Mouse (Mus musculus): ENCODE measurements at regions not wholly inside any gene's neighbourhood (a gene's known extent, or its start where the extent isn't known, plus 50 kb on each side); places are given as distances from the start of the nearest gene placed in this dataset.

DNA sequence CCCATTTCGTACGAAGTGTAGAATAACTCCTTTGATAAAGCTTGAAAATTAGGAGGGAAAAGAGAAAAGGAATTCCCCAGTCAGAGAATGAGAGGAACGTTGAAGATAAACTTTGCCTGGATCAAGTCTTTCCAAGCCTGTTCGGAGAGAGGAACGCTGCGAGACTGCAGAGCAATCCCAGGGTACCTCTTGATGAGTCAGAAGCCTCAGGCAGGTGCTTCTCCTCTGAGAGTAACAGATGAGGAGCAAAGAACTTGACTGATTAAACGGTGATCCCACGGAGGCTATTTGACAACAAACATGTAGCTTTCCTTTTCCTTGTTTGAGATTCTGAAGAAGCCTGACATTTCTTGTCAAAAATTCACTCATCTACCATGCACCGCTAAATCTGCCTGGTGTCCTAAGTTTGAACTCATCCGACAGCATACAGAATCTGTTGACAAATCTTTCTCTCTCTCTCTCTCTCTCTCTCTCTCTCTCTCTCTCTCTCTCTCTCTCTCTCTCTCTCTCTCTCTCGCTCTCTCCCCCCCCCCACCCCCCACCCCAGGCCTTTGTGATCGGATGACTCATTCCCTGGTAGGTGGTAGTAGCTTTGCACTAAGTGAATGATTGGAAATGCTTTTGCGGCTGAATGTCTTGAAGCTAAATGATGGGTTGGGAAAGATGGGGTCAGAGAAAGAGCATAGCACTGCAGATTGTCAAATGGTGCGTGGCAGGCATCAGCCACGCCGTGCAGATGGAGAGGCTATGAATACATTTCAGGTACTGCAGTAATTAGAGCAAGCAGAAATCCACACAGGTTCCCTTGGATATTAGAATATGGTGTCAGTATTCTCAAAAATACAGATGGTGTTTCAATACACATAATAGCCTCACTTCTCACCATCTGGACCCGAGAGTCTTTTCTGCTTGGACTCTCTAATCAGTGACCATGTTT lies 496.1 kb upstream of the Atp2b1 start:
- in situ Hi-C loops (cut with MboI; ENCODE audit: low sequenced_read_pairs): no loop called here

DNA sequence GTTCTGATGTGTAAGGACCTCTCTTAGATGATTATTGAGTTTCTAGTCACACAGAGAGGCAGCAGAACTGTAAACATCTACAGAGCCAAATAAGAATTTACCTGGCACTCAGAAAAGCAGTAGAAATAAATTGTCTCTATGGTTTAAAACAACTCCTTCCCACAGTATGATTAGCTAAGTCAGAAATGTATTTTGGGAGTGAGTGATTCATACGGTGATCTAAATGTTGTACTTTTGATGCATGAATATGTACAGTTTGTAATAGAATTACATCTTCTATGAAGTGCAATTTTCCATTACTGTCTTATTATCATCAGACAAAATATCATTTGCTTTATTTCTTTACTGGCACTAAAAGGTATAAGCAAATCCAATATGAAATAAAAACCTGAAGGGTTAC lies 489.8 kb upstream of the Atp2b1 start:
- in situ Hi-C loops (cut with MboI; ENCODE audit: low sequenced_read_pairs): no loop called here

DNA sequence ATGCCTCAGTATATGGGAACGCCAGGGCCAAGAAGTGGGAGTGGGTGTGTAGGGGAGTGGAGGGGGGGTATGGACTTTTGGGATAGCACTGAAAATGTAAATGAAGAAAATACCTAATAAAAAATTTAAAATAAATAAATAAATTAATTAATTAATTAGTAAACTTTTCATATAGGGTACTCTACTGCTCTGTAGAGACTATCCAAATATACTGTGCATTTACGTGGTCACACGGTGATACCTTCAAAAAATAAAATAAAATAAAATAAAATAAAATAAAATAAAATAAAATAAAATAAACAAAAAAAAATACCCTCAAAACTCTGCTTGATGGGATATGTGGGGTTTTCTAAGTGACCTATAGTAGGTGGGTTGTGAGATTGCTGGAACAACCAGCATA lies 479.2 kb upstream of the Atp2b1 start:
- in situ Hi-C loops (cut with MboI; ENCODE audit: low sequenced_read_pairs): no loop called here

DNA sequence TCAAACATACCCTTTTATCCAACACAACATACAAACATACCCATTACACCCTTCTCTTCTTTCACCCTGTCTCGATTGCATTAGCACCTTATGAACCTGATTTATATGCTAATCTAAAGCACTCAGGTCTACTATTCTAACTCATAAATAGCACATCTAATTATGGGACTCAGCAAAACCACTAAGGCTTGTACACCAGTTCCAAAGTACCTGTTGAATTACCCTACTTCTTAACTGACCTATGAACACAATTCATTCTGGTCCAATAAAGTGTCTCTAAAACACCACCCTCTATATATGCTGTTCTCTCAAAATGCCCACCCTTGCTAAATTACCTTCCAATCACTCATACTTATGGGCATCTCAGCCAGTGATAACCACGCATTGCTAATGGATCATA lies 452.7 kb upstream of the Atp2b1 start:
- in situ Hi-C loops (cut with MboI; ENCODE audit: low sequenced_read_pairs): no loop called here

DNA sequence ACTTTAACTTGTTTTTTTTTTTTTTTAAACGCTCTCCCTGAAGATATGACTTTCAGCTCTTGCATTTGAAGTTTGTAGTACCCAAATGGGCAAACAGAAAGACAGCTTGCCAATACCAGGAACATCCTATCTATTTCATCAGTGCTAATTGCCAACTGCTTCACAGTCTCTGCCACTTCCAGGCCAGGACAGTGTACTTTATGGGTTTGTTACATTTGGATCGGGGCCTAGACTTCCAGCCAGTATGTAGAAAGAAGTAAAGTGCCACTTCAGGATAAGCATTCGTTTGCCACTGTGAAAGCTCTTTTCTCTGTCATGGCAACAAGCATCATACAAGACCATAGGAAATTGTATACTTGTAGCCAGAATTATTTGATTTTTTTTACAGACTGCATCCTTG lies 439.6 kb upstream of the Atp2b1 start:
- in situ Hi-C loops (cut with MboI; ENCODE audit: low sequenced_read_pairs): no loop called here

DNA sequence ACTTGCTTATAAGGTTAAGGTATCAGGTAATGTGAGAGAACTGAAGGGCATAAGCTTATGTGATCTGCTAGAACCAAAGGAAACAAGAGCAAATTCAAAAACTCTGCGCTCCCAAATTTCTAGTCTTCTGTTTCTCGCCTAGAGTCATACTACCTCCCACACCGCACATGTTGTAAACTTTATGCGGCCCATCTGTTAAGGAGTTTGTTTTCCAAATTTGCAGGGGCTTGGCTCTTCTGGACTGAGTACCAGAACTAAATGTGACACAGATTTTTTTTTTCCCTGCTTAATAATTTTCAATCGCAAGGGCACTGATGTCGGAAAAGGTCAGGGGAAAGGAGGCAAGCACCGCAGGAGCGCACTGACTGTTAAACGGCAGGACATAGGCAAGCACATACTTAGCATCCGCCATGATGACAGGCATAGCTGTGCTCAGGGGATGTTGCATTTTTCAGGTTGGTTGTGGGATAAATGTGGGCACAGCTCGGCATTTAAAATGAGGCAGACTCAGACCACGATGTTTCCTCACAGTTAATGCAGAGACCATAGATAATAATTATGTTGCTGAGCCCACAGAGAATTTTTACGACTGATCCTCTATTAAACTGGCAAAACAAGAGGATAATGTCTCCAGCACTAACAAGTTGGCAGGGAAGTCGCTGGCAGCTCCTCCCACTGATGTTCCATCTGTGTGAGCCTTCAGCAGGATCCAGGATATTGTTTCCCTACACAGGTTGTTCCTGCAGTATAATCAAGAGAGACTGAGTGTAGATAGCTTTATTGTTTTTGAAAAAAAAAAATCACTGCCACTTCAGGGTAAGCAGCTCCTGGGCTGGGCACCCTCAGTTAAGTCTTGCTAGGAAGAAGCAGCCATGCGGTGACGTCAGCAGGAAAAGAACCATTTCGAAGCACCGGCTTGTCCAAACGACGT lies 428.2 kb upstream of the Atp2b1 start:
- in situ Hi-C loops (cut with MboI; ENCODE audit: low sequenced_read_pairs): loop anchor here (25.0 kb wide), 1 partner anchor 601 kb away; no protein-coding TSS in a partner anchor

DNA sequence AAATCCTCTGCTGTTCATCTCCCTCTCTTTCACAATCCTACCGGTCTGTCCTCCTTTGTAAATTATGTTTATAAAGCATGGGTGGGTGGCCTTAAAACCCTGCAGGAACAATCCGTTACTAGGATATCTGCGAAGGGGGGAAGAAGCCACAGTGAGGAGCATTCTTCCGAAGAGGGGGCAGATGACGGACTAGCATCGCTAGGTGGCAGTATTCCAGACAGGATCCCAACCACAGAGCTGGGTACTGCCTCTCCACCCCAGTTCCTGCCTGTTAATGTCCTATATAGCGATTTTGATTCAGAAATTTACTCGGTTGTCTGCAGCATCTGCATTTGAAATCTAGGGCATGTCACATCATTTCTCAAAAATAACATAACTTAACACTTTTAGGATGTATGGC lies 419.9 kb upstream of the Atp2b1 start:
- in situ Hi-C loops (cut with MboI; ENCODE audit: low sequenced_read_pairs): loop anchor here (25.0 kb wide), 1 partner anchor 593 kb away; no protein-coding TSS in a partner anchor

DNA sequence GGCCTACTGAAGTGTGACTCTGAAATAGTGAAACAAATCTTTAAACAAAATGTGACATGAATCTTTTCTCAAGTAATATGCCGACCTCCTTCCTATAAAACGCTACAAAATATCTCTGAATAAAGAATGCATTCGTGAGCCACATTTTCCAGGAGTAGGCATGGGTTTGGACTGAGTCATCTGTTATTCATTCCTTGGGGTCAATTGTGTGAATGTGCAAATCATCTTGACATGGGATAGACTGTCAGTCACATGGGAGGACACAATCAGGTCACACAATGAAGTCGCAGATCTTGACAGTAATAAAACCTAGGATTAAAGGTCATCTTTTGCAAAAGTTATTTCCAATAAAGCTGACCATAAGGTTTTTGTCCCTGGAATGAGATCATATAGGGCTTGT lies 418.0 kb upstream of the Atp2b1 start:
- in situ Hi-C loops (cut with MboI; ENCODE audit: low sequenced_read_pairs): loop anchor here (25.0 kb wide), 1 partner anchor 591 kb away; no protein-coding TSS in a partner anchor

DNA sequence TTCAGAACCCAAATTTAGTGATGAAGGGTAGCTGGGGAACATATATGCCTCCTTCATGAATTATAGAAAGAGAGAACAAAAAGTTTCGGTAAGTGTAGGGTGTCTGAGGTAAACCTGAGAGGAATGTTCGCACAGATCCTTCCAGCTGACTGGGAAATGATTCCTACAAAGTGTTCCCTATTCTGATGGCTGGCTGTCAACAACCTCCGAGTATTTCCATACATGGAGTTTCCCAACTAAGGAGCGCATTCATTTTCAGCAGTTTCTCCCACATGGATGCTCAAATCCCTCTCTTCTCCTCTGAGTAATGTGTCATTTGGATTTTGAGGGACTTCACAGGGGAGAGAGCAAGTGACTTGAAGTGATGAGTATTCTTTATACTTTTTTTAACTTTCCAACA lies 413.9 kb upstream of the Atp2b1 start:
- in situ Hi-C loops (cut with MboI; ENCODE audit: low sequenced_read_pairs): no loop called here

DNA sequence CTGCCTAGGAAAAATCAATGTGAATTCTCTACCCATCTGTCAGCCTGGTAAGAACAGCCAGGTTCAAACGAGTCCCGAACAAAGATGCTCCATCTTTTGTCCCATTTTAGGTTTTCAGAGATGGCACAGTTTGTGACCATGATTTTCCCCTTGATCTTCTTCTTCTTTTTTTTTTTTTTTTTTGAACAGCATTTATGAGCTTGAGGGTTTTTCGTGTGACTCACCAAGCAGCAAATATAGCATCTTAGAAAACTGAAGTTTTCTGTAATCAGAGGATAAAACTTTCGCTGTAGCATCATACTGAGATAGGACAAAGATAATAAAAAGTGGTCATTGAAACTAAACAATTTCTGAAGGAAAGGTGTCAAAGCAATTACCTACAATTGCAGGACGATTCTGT lies 412.6 kb upstream of the Atp2b1 start:
- in situ Hi-C loops (cut with MboI; ENCODE audit: low sequenced_read_pairs): no loop called here

DNA sequence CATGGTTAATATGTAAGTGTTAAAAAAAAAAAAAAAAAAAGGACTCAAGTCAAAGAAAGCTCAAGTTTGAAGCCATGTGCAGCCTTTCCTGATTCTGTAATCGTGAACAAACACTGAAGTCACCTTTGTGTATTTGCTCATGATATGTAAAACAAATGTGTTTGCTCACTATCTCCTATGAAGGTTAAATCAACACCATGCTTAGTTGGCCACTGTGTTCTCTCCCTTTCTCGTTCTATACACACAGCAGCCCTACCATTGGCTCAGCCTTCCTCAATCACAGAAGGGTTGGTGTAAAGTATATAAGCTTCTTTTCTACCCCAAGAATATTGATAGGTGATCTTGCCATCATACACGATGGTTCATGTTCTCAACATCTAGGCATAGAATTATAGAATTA lies 409.7 kb upstream of the Atp2b1 start:
- in situ Hi-C loops (cut with MboI; ENCODE audit: low sequenced_read_pairs): no loop called here

DNA sequence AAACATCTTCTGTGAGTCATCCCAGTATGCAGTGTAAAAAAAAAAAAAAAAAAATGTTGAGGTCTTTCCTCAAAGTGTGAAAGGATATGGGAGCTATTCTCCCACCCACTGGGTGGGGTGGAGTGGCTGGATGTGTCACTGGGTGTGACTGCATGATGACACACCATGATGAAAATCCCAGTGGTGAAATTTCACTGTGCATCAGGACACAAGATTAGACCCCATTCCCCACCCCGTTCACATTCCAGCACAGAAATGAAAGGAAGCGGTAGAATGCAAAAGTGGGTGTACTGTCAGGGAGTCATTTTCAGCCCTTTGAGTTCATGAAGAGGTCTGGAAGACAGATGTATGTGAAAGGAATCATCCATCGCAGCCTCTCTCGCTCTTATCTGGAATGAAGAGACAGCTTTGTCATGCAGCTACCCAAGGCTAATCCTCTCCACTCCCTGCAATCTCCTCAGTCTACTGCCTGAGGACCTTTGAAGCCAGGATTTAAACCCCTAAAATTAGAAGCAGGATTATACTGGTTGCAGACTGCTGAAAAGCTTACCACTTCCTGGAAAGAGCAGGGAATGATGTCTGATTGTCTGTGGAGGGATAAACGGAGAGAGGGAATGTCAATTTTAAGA lies 405.6 kb upstream of the Atp2b1 start:
- in situ Hi-C loops (cut with MboI; ENCODE audit: low sequenced_read_pairs): no loop called here

DNA sequence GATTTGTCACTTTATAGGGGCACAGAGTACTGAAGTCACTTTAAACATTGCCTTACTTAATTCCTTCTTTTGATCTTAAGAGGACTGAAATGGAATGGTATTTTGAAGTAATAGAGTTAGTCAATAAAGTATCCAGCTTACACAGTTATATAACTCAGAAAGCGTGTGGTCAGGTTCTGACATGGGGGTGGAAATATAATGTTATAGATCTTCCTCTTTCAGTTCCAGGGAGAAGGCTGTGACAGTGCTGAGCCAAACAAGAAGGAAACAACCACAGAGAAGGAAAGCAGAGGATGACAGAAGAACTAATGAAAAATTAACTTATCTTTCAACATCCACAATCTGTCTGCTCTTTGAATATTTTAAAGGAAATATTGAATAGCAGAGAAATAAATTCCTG lies 399.4 kb upstream of the Atp2b1 start:
- in situ Hi-C loops (cut with MboI; ENCODE audit: low sequenced_read_pairs): no loop called here

DNA sequence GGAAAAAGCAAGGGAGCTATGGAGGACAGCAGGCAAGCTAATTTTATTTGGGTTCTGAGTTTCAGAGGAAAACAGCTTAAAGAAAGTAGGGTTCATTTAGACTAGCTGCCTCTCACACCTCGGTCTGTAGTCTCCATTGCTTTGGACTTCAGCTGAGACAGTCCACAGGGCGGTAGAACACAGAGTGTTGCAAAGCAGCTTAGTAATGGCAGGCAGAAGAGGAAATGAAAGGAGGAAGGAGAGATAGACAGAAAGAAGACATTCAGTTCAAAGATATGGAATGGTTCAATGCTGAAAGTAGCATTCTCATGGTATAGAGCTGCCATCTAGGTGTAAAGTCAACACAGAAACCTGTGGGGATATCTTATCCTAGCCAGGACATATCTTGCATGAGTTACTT lies 396.6 kb upstream of the Atp2b1 start:
- in situ Hi-C loops (cut with MboI; ENCODE audit: low sequenced_read_pairs): no loop called here

DNA sequence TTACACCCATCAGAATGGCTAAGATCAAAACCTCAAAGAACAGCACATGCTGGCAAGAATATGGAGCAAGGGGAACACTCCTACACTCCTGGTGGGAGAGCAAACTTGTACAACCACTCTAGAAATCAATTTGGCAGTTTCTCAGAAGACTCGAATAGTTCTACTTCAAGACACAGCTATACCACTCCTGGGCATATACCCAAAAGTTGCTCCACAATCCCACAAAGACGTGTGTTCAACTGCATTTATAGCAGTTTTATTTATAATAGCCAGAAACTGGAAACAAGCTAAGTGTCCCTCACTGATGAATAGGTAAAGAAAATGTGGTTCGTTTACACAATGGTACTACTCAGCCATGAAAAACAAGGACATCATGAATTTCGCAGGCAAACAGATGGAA lies 384.6 kb upstream of the Atp2b1 start:
- in situ Hi-C loops (cut with MboI; ENCODE audit: low sequenced_read_pairs): no loop called here

DNA sequence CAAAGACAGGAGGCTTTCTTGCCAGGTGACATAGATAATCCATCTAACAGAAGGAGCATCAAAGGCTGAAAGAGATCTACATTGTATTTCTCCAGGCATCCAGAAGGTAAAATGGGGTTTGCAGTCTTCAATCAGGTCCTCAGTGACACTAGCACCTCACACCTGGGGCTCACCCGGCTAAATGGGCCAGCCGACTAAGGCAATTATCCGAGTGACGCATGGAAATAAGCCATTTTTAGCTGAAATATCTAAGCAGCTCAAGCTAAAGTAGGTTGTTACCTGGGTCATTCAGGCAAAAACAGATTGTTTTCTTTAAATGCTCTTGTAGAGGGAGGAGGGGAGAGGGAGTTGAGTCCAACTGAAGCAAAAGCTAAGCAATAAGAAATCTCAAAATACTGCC lies 382.8 kb upstream of the Atp2b1 start:
- in situ Hi-C loops (cut with MboI; ENCODE audit: low sequenced_read_pairs): no loop called here

DNA sequence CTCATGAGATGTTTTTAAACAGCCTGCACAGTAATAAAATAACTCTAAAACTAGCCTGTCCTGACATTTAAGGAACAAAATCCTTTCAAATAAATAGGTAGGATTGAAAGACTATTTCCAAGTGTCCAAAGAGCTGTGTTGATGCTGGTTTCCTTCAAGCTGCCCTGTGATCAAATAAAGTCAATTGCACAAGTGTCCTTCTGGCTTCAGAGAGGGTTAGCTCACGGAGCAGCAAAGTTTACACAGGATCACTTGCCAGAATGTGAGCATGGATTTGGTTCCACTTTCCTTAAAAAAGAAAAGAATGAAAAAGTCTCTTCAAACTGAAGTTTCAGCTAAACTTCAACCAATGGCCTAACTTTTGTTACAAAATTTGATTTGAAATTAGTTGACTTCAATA lies 375.5 kb upstream of the Atp2b1 start:
- in situ Hi-C loops (cut with MboI; ENCODE audit: low sequenced_read_pairs): no loop called here

DNA sequence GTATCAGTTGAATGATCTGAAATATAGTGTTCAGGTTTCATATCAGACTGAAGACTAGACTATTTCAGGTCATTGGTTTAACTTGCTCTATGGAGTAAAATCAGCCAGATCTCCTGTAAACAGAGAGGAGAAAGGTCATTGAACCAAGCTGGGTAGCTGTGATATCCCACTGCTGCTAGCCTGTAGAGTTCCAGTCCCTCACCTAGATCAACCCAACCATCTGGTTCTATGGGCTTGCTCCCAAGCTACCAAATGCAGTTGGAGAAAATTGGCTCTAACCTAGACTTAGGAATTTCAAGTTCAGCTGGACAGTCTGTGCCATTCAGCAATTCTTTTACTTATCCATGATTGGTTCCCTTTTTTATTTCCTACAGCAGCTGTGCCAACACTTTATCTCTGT lies 373.1 kb upstream of the Atp2b1 start:
- in situ Hi-C loops (cut with MboI; ENCODE audit: low sequenced_read_pairs): no loop called here

DNA sequence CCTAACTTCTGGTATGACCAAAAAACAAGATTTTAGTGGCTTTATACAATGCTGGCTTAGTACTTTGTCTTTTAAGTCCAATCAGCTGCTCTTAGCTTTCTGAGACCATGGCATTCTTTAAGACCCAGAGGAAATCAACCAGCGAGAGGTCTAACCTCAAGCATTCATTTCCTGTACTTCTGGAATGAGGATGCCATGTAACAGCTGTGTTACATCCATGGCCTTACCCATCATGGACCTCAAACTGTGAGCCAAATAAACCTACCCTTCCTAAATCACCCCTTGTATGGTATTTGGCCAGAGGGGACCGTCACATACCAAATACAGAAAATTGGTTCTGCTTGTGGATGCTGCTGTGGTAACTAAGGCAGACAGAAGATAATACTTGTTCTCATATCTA lies 372.1 kb upstream of the Atp2b1 start:
- in situ Hi-C loops (cut with MboI; ENCODE audit: low sequenced_read_pairs): no loop called here

DNA sequence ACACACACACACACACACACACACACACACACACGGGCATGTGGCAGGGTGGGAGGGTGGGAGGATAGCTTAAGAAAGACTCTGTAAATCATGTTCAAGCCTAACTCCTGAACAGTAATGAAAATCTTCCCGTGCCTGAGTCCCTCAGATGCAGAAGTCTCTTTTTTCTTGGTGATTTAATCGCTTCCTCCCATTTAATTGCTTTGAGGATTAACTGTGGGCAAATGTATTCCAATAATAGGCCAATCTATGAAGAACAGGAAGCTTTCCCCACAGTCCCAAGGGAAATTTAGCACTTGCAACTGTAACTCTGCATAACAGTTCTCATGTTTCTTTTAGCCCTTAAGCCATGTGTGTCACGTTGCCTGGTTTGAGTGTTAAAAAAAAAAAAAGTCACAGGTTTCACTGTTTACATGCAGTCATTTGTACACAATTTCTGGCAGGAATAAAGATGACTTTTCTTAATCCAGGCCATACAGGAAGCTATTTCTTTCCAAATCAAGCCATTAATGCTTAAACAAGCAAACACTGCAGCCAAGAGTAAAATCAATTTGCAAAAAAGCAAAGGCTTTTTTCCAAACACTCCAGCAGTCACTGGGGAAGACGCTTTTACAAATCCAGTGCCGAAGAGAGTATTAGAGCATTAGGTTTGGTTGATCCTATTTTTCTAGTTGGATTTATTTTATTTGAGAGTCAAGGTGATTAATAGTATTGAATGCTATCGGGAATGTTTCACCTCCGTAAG lies 370.8 kb upstream of the Atp2b1 start:
- in situ Hi-C loops (cut with MboI; ENCODE audit: low sequenced_read_pairs): no loop called here

DNA sequence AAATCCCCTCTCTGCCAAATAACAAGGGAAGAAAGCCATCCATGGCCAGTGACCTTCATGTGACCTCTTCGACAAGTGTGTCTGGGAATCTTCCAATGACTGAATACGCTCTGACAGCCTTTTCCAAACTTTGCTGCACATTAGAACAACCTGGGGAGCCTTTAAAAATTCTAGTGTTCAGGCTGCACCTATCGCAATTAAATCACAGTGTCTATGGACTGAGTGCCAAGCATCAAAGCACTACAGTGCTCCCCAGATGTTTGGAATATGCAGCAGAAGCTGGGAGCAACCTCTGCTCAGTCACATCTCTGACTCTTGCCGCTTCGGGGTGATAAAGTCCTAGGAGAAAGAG lies 370.2 kb upstream of the Atp2b1 start:
- in situ Hi-C loops (cut with MboI; ENCODE audit: low sequenced_read_pairs): no loop called here
